Mouse (Mus musculus): ENCODE data around the gene Hmg20a. TPM values are rescaled to one million over a fixed set of nuclear protein-coding genes. Genes with fewer than 3 reads are reported as not detected.

The Hmg20a gene
- polyA plus RNA-seq, 1 experiment from 2014 or later: 79.3 TPM

GRCm38 (mm10) chr9:56460987-56461386 lies 42.6 kb downstream of the Hmg20a start:
- Histone ChIP-seq H3K27ac (no peak overlapping the region), H3K4me1 (peaks cover 16% of the 10 kb centered on the region), H3K36me3 (no peaks in the 10 kb centered on the region; the same call in 1 of the 2 replicates), H3K9ac (no peak overlapping the region), H3K9me3 (no peaks in the 10 kb centered on the region), H3K4me2 (replicated peaks) (no peak overlapping the region), H3K4me3 (no peak overlapping the region), H3K27me3 (replicated peaks) (no peaks in the 10 kb centered on the region)
- ATAC-seq (ENCODE audit: low FRiP score, low read depth): no peak
- 90% methylated on average over 5 of the region's 5 CpGs for WGBS

GRCm38 (mm10) chr9:56462606-56463005 lies 44.2 kb downstream of the Hmg20a start:
- no peak overlapping the region for H3K4me3 ChIP-seq
- ATAC-seq (ENCODE audit: low FRiP score, low read depth): no peak
- WGBS: 90% methylated on average over 1 of the region's 1 CpGs
- no peak overlapping the region for H3K9ac ChIP-seq
- no peaks in the 10 kb centered on the region for H3K27me3 ChIP-seq (replicated peaks)
- H3K36me3 ChIP-seq: no peaks in the 10 kb centered on the region
- no peaks in the 10 kb centered on the region for H3K9me3 ChIP-seq
- H3K4me1 ChIP-seq: peaks cover 27% of the 10 kb centered on the region
- H3K4me2 ChIP-seq (replicated peaks): no peak overlapping the region
- H3K27ac ChIP-seq: no peak overlapping the region

- no peak overlapping the region for H3K4me2 ChIP-seq (replicated peaks)
- H3K4me3 ChIP-seq: no peak overlapping the region
- H3K9ac ChIP-seq: no peak overlapping the region
- H3K36me3 ChIP-seq: peaks cover 4% of the 10 kb centered on the region; the same call in 1 of the 2 replicates
- WGBS: 95% methylated on average over 2 of the region's 2 CpGs
- H3K27me3 ChIP-seq (replicated peaks): no peaks in the 10 kb centered on the region
- peaks cover 27% of the 10 kb centered on the region for H3K4me1 ChIP-seq
- ATAC-seq (ENCODE audit: low FRiP score, low read depth): no peak
- H3K27ac ChIP-seq: no peak overlapping the region
- no peaks in the 10 kb centered on the region for H3K9me3 ChIP-seq
Measured at GRCm38 (mm10) chr9:56463046-56463445, 44.6 kb downstream of the Hmg20a start.

GRCm38 (mm10) chr9:56463686-56464515 lies 45.5 kb downstream of the Hmg20a start:
- peaks cover 27% of the 10 kb centered on the region for H3K4me1 ChIP-seq
- peaks cover 6% of the 10 kb centered on the region; the same call in 1 of the 2 replicates for H3K36me3 ChIP-seq
- H3K9ac ChIP-seq: no peak overlapping the region
- no peaks in the 10 kb centered on the region for H3K9me3 ChIP-seq
- no peaks in the 10 kb centered on the region for H3K27me3 ChIP-seq (replicated peaks)
- H3K27ac ChIP-seq: no peak overlapping the region
- no peak overlapping the region for H3K4me3 ChIP-seq
- ATAC-seq (ENCODE audit: low FRiP score, low read depth): no peak
- 41% methylated on average over 4 of the region's 4 CpGs for WGBS
- H3K4me2 ChIP-seq (replicated peaks): no peak overlapping the region

- no peaks in the 10 kb centered on the region for H3K9me3 ChIP-seq
- 10% methylated on average over 23 of the region's 23 CpGs for WGBS
- H3K27me3 ChIP-seq (replicated peaks): no peaks in the 10 kb centered on the region
- H3K36me3 ChIP-seq: peaks cover 13% of the 10 kb centered on the region; the same call in 1 of the 2 replicates
- H3K4me3 ChIP-seq: no peak overlapping the region
- H3K4me2 ChIP-seq (replicated peaks): peak overlapping the region; percentile 50
- H3K9ac ChIP-seq: 0 out of 2 replicates have a peak overlapping the region, but pooled peaks have one; percentile 42
- peaks cover 27% of the 10 kb centered on the region for H3K4me1 ChIP-seq
- peak; percentile 68; the same call in 1 of the 2 replicates for ATAC-seq (ENCODE audit: low FRiP score, low read depth)
- H3K27ac ChIP-seq: peak overlapping the region; percentile 50; the same call in 1 of the 2 replicates
Measured at GRCm38 (mm10) chr9:56464863-56465654, 46.6 kb downstream of the Hmg20a start.

- WGBS: 97% methylated on average over 4 of the region's 4 CpGs
- ATAC-seq (ENCODE audit: low FRiP score, low read depth): no peak
- Histone ChIP-seq H3K27ac (no peak overlapping the region), H3K27me3 (replicated peaks) (no peaks in the 10 kb centered on the region), H3K9ac (no peak overlapping the region), H3K4me1 (peaks cover 27% of the 10 kb centered on the region), H3K4me3 (no peak overlapping the region), H3K9me3 (no peaks in the 10 kb centered on the region), H3K36me3 (peaks cover 13% of the 10 kb centered on the region; the same call in 1 of the 2 replicates), H3K4me2 (replicated peaks) (no peak overlapping the region)
Measured at GRCm38 (mm10) chr9:56466251-56466650, 47.8 kb downstream of the Hmg20a start.

GRCm38 (mm10) chr9:56469656-56470055 lies 51.2 kb downstream of the Hmg20a start:
- WGBS: 53% methylated on average over 2 of the region's 2 CpGs

GRCm38 (mm10) chr9:56470291-56470690 lies 51.9 kb downstream of the Hmg20a start:
- Histone ChIP-seq H3K9me3 (no peaks in the 10 kb centered on the region), H3K27me3 (replicated peaks) (no peaks in the 10 kb centered on the region), H3K9ac (no peak overlapping the region), H3K36me3 (peaks cover 28% of the 10 kb centered on the region), H3K4me1 (peaks cover 18% of the 10 kb centered on the region), H3K4me2 (replicated peaks) (no peak overlapping the region), H3K27ac (no peak overlapping the region), H3K4me3 (no peak overlapping the region)
- no peak for ATAC-seq (ENCODE audit: low FRiP score, low read depth)
- WGBS: 36% methylated on average over 7 of the region's 7 CpGs

More at GRCm38 (mm10) chr9:56469656-56470055, 51.2 kb downstream of the Hmg20a start:
- no peak overlapping the region for H3K9ac ChIP-seq
- H3K4me3 ChIP-seq: no peak overlapping the region
- no peaks in the 10 kb centered on the region for H3K9me3 ChIP-seq
- no peaks in the 10 kb centered on the region for H3K27me3 ChIP-seq (replicated peaks)
- H3K4me2 ChIP-seq (replicated peaks): no peak overlapping the region
- H3K27ac ChIP-seq: no peak overlapping the region
- peaks cover 24% of the 10 kb centered on the region; the same call in 1 of the 2 replicates for H3K36me3 ChIP-seq
- peaks cover 24% of the 10 kb centered on the region for H3K4me1 ChIP-seq
- ATAC-seq (ENCODE audit: low FRiP score, low read depth): no peak

- no peaks in the 10 kb centered on the region for H3K4me1 ChIP-seq
- H3K4me3 ChIP-seq: no peak overlapping the region
- H3K27ac ChIP-seq: no peak overlapping the region
- H3K9me3 ChIP-seq: no peaks in the 10 kb centered on the region
- 90% methylated on average over 5 of the region's 5 CpGs for WGBS
- peaks cover 24% of the 10 kb centered on the region for H3K36me3 ChIP-seq
- ATAC-seq (ENCODE audit: low FRiP score, low read depth): no peak
- no peak overlapping the region for H3K4me2 ChIP-seq (replicated peaks)
- H3K27me3 ChIP-seq (replicated peaks): no peaks in the 10 kb centered on the region
- H3K9ac ChIP-seq: no peak overlapping the region
Measured at GRCm38 (mm10) chr9:56478975-56479647, 60.7 kb downstream of the Hmg20a start.

GRCm38 (mm10) chr9:56482623-56483022 lies 64.2 kb downstream of the Hmg20a start:
- Histone ChIP-seq H3K4me3 (no peak overlapping the region), H3K9ac (no peak overlapping the region), H3K4me2 (replicated peaks) (no peak overlapping the region), H3K9me3 (no peaks in the 10 kb centered on the region), H3K27ac (no peak overlapping the region), H3K27me3 (replicated peaks) (no peaks in the 10 kb centered on the region), H3K4me1 (no peaks in the 10 kb centered on the region), H3K36me3 (peaks cover 17% of the 10 kb centered on the region; the same call in 1 of the 2 replicates)
- 83% methylated on average over 4 of the region's 4 CpGs for WGBS
- ATAC-seq (ENCODE audit: low FRiP score, low read depth): no peak

GRCm38 (mm10) chr9:56485423-56485822 lies 67.0 kb downstream of the Hmg20a start:
- Histone ChIP-seq H3K9ac (no peak overlapping the region), H3K36me3 (peaks cover 41% of the 10 kb centered on the region), H3K4me1 (no peaks in the 10 kb centered on the region), H3K4me3 (no peak overlapping the region), H3K4me2 (replicated peaks) (no peak overlapping the region), H3K9me3 (no peaks in the 10 kb centered on the region), H3K27me3 (replicated peaks) (no peaks in the 10 kb centered on the region), H3K27ac (no peak overlapping the region)
- no peak for ATAC-seq (ENCODE audit: low FRiP score, low read depth)
- 61% methylated on average over 1 of the region's 1 CpGs for WGBS

GRCm38 (mm10) chr9:56486158-56486557 lies 67.7 kb downstream of the Hmg20a start:
- Histone ChIP-seq H3K36me3 (peaks cover 48% of the 10 kb centered on the region), H3K4me2 (replicated peaks) (no peak overlapping the region), H3K9me3 (no peaks in the 10 kb centered on the region), H3K27ac (no peak overlapping the region), H3K9ac (no peak overlapping the region), H3K27me3 (replicated peaks) (no peaks in the 10 kb centered on the region), H3K4me3 (no peak overlapping the region), H3K4me1 (no peaks in the 10 kb centered on the region)
- no peak for ATAC-seq (ENCODE audit: low FRiP score, low read depth)
- WGBS: 86% methylated on average over 3 of the region's 3 CpGs

Data from neural tube, embryonic 12.5 days (tissue).